Mouse (Mus musculus): ENCODE measurements around the gene Midn.

The Midn gene

DNA sequence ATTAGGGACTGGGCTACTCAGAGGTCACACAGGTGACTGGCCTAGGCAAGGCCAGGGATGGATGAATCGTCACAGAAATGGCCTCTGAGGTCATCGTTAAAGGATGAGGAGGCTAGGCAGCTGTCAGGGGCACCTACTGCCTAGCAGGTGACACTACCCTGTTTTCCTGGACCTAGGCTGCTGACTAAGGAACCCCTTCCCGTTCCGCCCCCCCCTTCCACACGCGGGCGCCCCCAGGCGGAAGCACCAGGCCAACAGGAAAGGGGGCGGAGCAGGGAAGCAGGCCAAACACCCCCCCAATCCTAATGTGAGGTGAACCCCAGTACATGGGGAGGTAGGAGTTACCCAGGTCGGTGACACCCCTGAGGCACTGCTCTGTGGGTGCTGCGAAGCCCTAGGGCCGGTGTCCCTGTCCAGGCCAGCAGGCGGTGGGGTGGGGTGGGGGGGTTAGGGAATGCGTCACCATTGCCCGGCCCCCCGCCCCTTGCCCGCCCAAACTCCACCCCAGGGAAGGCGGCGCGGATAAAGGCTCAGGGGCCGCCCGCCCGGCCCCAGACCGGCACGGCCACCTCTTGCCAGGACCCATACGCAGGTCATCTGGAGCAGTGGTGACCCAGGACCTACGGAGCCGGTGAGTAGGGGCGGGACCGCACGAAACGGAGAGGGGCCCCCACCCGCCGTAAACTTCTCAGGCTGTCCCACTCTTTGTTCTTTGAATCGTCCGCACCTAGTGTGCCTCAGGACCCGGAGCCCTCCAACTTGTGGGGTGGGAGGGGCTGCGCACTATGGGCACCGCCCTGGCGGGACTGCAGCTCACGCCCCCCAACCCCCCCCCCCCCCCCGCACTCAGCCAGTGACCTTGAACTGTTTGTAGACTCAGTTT, at the start of gene Midn:
Midn (plus strand) TSS at position 554 of the 883 bp plus-strand sequence.
- DNase-seq (ENCODE audit: low spot score in 2 of 2), result peak; percentile 45 to 61

DNA sequence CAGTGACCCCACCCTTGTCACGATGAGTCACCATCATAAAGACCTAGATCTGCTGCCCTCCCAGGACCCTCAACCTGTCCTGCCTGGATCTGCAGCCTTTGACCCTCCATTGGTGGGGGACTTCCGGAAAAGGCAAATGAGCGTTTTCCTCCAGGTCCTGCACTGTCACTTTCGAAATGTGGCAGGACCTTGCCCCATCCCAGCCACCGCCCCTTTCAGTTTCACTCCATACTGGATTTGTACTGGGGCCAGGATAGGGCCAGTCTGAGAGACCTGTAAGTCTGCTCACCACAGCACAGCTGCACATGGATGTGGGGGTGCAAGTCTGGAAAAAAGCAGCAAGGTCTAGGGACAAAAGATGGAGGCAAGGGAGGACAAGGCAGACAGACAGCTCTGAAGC, 49.4 kb upstream of the Midn start:
- DNase-seq (ENCODE audit: low spot score in 2 of 2), result no peak

- no peak for DNase-seq (ENCODE audit: low spot score in 2 of 2)
These were observed 47.1 kb upstream of the Midn start for GRCm38 (mm10) chr10:80100982-80101381.

- DNase-seq (ENCODE audit: low spot score in 2 of 2), result peak; percentile 86 to 88
These were observed 45.7 kb upstream of the Midn start for GRCm38 (mm10) chr10:80102216-80102915.

- DNase-seq (ENCODE audit: low spot score in 2 of 2), result no peak
These were observed 45.0 kb upstream of the Midn start for GRCm38 (mm10) chr10:80103032-80103431.

DNA sequence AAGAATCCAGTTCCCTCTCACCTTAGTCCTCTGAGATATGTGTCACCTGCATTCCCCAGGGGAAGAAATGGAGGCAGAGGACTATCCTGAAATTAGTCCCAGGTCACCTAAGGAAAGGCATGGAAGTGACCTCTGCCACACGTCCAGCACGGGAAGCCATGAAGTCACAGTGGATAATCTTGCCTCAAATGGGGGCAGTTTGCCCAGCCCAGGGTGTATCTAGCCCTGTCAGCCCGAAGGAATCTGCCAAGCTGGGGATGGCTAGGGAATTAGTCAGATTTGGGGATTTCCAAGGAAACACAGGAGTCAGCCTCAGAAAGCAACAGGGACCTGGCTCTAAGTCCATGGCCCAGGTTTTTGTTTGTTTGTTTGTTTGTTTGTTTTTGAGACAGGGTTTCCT, 43.9 kb upstream of the Midn start:
- DNase-seq (ENCODE audit: low spot score in 2 of 2), result no peak

GRCm38 (mm10) chr10:80105460-80105859, 42.6 kb upstream of the Midn start, which contains the start of gene Sbno2:
Gene Sbno2, minus strand, starts transcription at chr10:80105571.
- peak in 1 of 2 experiments; percentile 38 for DNase-seq (ENCODE audit: low spot score in 2 of 2)

GRCm38 (mm10) chr10:80105926-80106325, 42.1 kb upstream of the Midn start:
- no peak for DNase-seq (ENCODE audit: low spot score in 2 of 2)

DNA sequence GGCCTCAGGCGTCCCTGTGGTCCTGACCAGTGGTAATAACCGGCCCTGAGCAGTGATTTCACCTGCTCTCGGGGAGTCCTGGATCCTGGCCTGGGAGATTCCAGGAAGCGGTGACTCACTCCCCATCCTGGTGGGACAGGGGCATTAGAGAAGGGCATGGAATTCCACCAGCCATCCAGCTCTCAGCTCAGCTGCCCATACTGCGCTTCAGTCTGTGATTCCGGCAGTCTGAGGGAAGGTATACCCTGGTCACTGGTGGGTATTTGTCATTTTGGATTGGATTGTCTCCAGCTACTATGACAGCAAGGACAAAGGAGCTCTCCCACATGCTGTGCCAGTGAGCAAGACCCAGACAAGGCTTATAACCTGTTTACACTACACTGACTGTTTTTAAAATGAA, 40.4 kb upstream of the Midn start:
- no peak for DNase-seq (ENCODE audit: low spot score in 2 of 2)

DNA sequence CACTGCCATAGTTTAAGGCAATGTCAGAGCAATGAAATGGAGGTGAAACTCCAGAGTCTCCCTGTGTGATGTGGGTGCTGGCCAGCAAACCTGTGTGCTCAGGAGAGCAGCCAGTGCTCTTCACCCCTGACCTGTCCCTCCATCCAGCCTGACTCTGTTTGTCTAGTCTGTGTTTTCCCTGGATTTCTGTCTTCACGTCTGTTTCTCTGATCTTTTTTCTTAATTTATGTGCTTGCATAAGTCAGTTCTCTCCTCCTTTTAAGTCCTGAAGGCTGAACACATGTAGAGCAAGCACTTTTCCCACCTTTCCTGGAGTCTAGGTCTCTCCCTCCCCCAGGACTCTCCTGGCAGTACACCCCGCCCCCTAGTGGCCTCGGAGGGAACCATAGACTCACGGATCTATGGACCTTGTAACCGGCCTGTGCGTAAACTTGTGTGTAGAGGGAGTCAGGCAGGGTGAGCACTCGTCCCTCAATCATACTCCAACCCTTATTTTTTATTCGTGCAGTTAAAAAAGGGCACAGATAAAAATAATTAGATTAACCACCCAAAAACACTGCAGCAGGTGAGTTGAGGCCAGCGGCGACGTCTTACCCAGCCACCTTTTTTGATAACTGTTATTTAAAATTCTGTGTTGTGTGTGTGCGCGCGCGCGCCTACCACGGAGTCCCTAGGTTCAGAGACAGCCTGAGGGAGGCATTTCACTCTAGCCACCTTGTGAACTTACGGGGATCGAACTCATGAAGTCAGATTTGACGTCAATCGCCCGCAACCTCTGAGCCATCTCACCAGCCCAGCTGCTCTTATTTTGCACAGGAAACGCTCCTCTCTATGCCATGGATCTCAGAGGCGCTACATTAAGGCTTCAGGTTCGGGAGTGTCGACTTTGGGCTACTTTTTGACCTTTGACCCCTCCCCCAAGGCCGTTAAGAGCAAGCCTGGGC, 33.5 kb upstream of the Midn start:
- peak; percentile 84 to 87 for DNase-seq (ENCODE audit: low spot score in 2 of 2)

DNA sequence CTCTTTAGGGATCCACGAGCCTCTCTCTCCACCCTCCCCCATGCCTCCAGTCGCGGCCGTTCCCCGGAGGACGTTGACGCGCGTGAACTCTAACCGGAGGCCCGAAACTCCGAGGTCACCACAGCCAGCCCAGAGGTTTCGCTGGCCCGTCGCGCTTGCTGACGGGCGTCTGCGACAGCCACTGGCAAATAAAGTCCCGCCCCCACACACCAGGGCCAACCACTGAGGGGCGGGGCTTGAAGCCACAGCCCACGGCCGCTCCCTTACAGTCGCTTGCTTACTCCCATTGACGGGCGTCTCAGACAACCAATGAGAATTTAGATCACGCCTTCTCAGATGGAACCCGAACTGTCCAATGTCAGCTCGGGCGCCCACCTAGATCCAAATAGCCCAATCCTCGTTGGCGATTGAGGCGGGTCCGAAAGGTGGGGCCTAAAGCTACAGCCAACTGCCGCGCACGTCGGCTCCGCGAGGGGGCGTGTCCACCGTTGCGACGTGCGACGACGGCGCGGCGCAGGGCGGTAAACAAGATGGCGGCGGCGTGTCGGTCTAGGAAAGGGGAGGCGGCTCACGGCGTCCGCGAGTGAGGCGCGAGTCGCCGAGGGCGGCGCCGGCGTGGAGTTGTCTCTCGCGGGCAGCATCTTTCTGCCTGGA, 32.7 kb upstream of the Midn start, which contains the start of gene Stk11:
Stk11 (plus strand) TSS at position 514 of the 654 bp plus-strand sequence.
- peak; percentile 98 to 99 for DNase-seq (ENCODE audit: low spot score in 2 of 2)

DNA sequence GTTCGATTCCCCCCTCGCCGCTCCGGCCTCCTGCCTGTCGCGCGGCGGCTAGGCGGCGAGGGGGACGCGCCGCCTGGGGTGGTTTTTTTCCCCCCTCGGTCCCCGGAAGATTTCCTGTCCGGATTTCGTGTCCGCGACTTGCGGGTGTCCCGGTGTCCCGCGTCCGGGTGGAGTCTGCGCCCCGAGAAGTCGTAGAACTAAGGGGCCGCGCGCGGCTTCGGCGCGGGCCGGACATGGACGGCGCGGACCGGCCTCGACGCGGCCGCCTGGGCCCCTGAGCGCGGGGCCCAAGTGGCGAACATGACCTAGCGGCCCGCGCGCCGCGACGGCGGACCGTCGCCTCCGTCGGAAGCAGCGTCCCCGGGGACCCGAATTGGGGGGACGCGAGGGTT, 32.1 kb upstream of the Midn start:
- DNase-seq (ENCODE audit: low spot score in 2 of 2), result no peak

- DNase-seq (ENCODE audit: low spot score in 2 of 2), result peak in 1 of 2 experiments; percentile 24
These were observed 31.5 kb upstream of the Midn start for GRCm38 (mm10) chr10:80116563-80116926.

DNA sequence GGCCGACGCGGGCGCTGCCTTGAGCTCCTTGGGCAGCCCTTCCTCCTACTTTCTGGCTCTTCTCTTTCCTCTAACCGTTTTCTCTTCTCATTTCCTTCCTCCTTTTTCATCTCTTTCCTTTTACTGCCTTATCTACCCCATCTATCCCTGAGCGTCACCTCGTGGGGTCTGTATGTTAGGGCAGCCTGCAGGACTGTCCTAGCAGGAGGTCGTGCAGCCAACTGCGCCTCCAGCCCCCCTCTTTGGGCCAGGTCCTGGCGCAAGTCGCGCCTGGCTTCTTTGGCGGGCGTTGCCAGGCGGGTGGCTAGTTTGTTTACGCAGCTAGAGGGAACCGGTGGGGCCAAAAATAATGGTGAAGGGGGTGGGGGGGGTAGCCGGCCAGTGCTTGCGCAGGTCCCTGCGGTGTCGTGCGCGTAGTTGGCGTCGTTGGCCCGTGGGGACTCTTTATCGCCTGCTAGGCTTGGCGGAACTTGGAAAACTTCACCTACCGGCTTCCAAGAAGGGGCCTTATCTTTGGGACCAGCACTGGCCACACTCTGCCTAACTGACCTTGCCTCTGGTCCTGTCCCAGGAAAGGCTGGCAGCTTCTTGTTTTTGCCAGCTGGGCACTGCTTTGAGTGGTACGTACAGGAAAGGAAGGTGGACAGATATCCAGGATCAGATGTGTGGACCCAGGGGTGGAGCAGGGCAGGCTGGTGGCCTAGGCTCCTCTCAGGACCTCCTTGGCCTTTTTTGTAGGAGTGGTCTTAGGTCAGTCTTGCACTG, 31.0 kb upstream of the Midn start:
- peak; percentile 55 to 72 for DNase-seq (ENCODE audit: low spot score in 2 of 2)

GRCm38 (mm10) chr10:80117736-80118135, 30.3 kb upstream of the Midn start:
- DNase-seq (ENCODE audit: low spot score in 2 of 2), result no peak

GRCm38 (mm10) chr10:80118552-80118951, 29.5 kb upstream of the Midn start:
- DNase-seq (ENCODE audit: low spot score in 2 of 2), result no peak

- DNase-seq (ENCODE audit: low spot score in 2 of 2), result no peak
These were observed 27.9 kb upstream of the Midn start for GRCm38 (mm10) chr10:80120146-80120545.

DNA sequence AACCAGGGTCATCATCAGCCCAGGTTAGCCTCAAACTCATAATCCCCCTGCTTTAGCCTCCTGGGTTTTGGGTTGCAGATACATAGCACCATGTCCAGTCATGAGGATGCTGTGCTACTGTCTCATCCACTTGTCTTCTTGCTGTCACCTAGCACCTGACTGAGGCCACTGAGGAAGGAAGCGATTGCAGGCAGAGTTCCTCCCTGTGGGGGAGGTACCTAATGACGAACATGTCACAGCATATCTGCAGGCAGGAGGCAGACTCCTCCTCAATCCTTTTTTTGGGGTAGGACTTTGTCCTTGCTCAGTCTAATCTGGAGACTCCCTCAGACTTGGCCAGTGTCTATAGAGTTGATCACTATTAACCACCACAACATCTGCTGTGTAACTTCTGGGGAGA, 26.4 kb upstream of the Midn start:
- DNase-seq (ENCODE audit: low spot score in 2 of 2), result no peak

DNA sequence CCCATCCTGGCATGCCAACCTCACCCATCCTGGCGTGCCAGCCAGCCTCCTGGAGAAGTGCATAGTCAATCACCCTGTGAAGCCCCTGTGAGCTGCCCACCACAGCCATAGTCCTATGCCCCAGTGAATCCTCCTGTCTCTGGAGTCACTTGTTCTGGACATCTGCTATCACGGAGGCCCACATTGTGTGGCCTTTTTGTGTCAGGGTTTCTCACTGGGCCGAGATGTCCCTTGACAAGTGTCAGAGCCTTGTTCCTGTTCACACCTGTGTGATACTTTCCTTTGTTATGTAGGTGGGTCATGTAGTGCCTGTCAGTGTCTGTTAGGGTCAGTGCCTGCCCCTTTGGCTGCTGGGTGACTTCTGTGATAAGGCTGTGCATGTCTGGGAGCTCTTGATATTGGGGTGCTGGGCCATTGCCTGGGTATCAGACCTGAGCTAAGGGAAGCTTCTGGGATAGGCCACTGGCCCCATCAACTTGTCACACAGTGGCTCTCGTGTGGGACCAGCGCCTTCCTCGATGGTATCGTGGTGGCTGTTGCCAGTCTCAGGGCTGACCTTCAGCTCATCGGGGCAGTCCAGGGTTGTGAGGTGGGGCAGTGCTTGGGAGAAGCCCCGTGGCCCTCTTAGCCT, 24.0 kb upstream of the Midn start:
- no peak for DNase-seq (ENCODE audit: low spot score in 2 of 2)

GRCm38 (mm10) chr10:80127920-80128319, 20.2 kb upstream of the Midn start:
- no peak for DNase-seq (ENCODE audit: low spot score in 2 of 2)

Measured in natural killer cell, adult 2 months (primary cell).